Mouse (Mus musculus): ENCODE data around the gene Teddm1b. TPM values are rescaled to one million over a fixed set of nuclear protein-coding genes. Genes with fewer than 3 reads are reported as not detected.

Gene Teddm1b
- polyA plus RNA-seq, 1 experiment from 2014 or later = 0.08 TPM

DNA sequence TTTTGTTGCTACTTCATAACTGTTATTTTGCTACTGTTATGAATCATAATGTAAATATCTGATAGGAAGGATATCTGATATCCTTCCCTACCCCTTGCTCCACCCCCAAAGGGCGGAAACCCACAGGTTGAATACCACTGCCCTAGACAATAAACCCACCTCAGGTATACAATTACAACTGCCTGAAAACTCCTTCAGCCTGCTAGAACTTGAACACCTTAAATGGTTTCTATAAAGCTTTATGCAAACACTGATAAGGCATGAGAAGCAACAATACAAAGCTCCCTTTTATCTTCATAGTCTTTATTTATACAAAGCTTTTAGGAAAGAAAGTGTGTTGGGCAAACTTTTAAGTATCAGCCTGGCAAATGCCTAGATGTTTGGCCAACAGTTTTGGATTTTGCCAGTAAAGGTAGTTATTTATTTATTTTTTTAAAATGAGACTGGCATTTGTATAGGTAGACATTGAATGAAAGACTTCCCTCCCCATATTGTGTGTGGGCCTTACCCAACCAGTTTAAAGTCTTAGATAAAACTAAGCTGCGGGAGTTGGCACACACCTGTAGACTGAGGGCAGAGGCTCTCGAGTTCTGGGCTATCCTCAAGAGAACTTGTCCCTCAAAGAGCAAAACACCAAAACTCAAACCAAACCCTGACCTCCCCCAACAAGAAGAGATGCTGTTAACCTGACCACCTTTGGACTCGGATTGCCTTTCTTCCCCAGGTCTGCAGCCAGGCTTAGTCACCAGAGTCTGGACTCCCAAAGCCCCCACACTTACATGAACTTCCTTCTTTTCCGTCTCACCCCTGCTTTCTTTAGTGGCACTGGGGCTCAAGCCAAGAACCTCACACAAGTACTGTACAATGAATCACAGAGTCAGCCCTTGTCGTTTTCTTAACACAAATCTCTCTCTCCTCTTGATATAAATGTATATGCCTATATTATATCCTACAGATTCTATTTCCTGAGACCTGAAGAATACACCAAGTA is 50.5 kb downstream of the Teddm1b start:
- Histone ChIP-seq H3K4me3 (no peak overlapping the region), H3K36me3 (no peaks in the 10 kb centered on the region), H3K27ac (no peak overlapping the region), H3K4me1 (no peaks in the 10 kb centered on the region), H3K4me2 (no peak overlapping the region), H3K27me3 (no peaks in the 10 kb centered on the region), H3K9me3 (no peaks in the 10 kb centered on the region), H3K9ac (no peak overlapping the region)
- WGBS = 69% methylated on average over 6 of the region's 6 CpGs
- ATAC-seq (ENCODE audit: insufficient number of reproducible peaks, low FRiP score, low TSS enrichment, low read depth) = no peak

Small RNAs within 50 kb of the gene (microRNA-seq; reads per million reads assigned to microRNA genes)
- 9.4 reads per million, percentile 25 among the genes with 10 or more reads in this experiment for gene Mir8114

Other genes with a start within 250 kb of the Teddm1b start
- 0.61 and 0.91 TPM in 2 replicates for gene Rgs8, start 221.3 kb upstream of the Teddm1b start, polyA plus RNA-seq (2015; fragmentation: Nextera tagmentation; extraction: Ambion mirVana)
- gene Rgs16, start 134.0 kb upstream of the Teddm1b start, polyA plus RNA-seq (2015; fragmentation: Nextera tagmentation; extraction: Ambion mirVana) = 12.7 and 17.9 TPM in 2 replicates
- gene Rnasel, start 124.9 kb upstream of the Teddm1b start, polyA plus RNA-seq (2015; fragmentation: Nextera tagmentation; extraction: Ambion mirVana) = 10.2 and 10.6 TPM in 2 replicates
- gene Rgsl1, start 30.2 kb upstream of the Teddm1b start, polyA plus RNA-seq (2015; fragmentation: Nextera tagmentation; extraction: Ambion mirVana) = 0.13 and 0.19 TPM in 2 replicates
- not detected in 2 replicates for gene Teddm1a, start 17.4 kb downstream of the Teddm1b start, polyA plus RNA-seq (2015; fragmentation: Nextera tagmentation; extraction: Ambion mirVana)
- 88.4 and 93.1 TPM in 2 replicates for gene Glul, start 25.6 kb downstream of the Teddm1b start, polyA plus RNA-seq (2015; fragmentation: Nextera tagmentation; extraction: Ambion mirVana)
- gene Teddm2, start 25.9 kb downstream of the Teddm1b start, polyA plus RNA-seq (2015; fragmentation: Nextera tagmentation; extraction: Ambion mirVana) = 0.35 and 0.78 TPM in 2 replicates